Mouse (Mus musculus) thymus, adult 2 months (tissue): ENCODE results near the gene Intu.

ENCODE experiments used
- CTCF ChIP-seq: fragments of 200-500 bp; IDR thresholded peaks from 2 replicates; pipeline ENCODE4 v1.5.1; 2012; ENCODE audit warnings: mild to moderate bottlenecking, control low read depth, low read length, moderate library complexity, borderline replicate concordance; ENCODE audit not compliant: control insufficient read depth, poor library complexity, insufficient read depth; ENCODE audit errors: extremely low read depth
- POLR2A ChIP-seq: fragments of 200-500 bp; IDR thresholded peaks from 2 replicates; pipeline ENCODE4 v1.6.1; 2012; ENCODE audit warnings: mild to moderate bottlenecking, low read length, control low read depth, moderate library complexity; ENCODE audit not compliant: control insufficient read depth, poor library complexity, insufficient read depth; ENCODE audit errors: extremely low read depth

DNA sequence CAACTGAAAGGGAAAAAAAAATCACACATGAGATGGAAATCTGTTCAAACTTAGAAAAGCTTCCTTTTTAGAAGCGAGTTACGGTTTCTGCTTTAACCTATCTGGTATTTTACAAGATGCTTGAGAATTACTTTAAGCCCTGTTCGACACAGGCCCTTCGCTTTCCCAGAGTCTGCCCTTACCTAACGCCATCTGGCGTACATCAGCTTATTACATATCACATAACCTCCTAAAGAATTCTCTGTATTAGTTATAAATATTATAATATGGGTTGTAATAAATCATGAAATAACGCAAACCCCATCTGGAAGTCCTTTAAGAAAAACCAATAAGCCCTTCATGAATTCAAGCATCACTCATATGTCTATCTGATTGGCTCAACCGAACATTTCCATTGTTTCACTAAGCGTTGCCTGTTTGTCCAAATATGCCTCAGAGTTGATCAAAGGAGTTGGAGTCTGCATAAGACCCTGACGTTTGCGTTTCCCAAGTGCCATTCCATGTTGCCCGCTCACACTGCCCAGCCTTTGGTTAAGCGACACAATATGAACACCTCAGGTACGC is 25.6 kb upstream of the Intu start:
- TF ChIP-seq CTCF: no peak
- no peak for TF ChIP-seq POLR2A
